Comparison of ENCODE assay signal across 8 mouse cellular contexts in genomic region chr10:45546799-45547198, GRCm38 (mm10). TPM values are rescaled to one million over a fixed set of nuclear protein-coding genes. Genes with fewer than 3 reads are reported as not detected.
DNase-seq lines count a peak whose midpoint lies in the region; ATAC-seq lines count a peak whose summit lies in the region.

No protein-coding gene starts in this region.

- peak; percentile 6 for DNase-seq in gastrocnemius, postnatal 14 days
- no peak for DNase-seq in gastrocnemius, adult 8-10 months (ENCODE audit: low spot score in 2 of 2)
- DNase-seq in ES-CJ7 (ENCODE audit: low read depth, low spot score), result peak; percentile 71
- peak; percentile 81 for DNase-seq in embryo, embryonic 11 days
- DNase-seq in kidney, postnatal 4 days, result peak; percentile 73 to 75
- peak; percentile 1 for DNase-seq in ovary, adult 18-20 months (ENCODE audit: low spot score)
- DNase-seq in layer of hippocampus, postnatal 10 days (ENCODE audit: low spot score in 2 of 2), result no peak

- intact Hi-C loops in gastrocnemius, postnatal 14 days (cut with DNase I; ENCODE audit: low total_unique reads), result no loop called here

- ATAC-seq in inflammation-experienced regulatory T-cells, adult 6 months, result no peak

RNA-seq across cellular contexts. Expression of gene Hace1, which starts 30.8 kb away (rescaled TPM):
- total RNA-seq in gastrocnemius, postnatal 14 days (2021), result 1 to 10 TPM; 4.5 to 4.9 TPM
- 1 to 10 TPM; 3.2 to 4.9 (median 3.6) TPM for total RNA-seq in gastrocnemius, adult 8-10 months (2022)
- total RNA-seq in layer of hippocampus, postnatal 10 days (2021), result 10 to 100 TPM; 23.2 to 24.7 TPM
- polyA plus RNA-seq in inflammation-experienced regulatory T-cells, adult 6 months (2017; shearing (Covaris generic)), result 1 to 10 TPM; 6.9 to 8.8 (median 7.0) TPM

Comparison
In these comparisons a context has a peak if more than half of its experiments do, and no peak if none do; other contexts are left out.
1. DNase-seq: peak in gastrocnemius, postnatal 14 days (single experiment), ES-CJ7 (single experiment), embryo, embryonic 11 days (single experiment), kidney, postnatal 4 days (2 of 2) and ovary, adult 18-20 months (single experiment); none in gastrocnemius, adult 8-10 months (0 of 2) and layer of hippocampus, postnatal 10 days (0 of 2).
2. RNA of gene Hace1, which starts 30.8 kb away (total RNA-seq): 23.2 to 24.7 TPM in layer of hippocampus, postnatal 10 days; 4.5 to 4.9 TPM in gastrocnemius, postnatal 14 days and 3.2 to 4.9 TPM in gastrocnemius, adult 8-10 months; every median in the first group is over 4 times any median in the second.